Mouse (Mus musculus): ENCODE results near the gene Usp51. TPM values are rescaled to one million over a fixed set of nuclear protein-coding genes. Genes with fewer than 3 reads are reported as not detected.

Usp51 gene
- total RNA-seq, 1 experiment: 2.4 TPM

Other genes starting within 250 kb of the Usp51 start
- 20.0 and 23.3 TPM in 2 replicates for gene Shroom2, start 237.0 kb upstream of the Usp51 start, total RNA-seq (2012; rRNA removed)
- 0.58 and 0.67 TPM in 2 replicates for gene Gpr143, start 224.5 kb upstream of the Usp51 start, total RNA-seq (2012; rRNA removed)
- gene Mageh1, start 31.1 kb downstream of the Usp51 start, total RNA-seq (2012; rRNA removed): 27.5 and 36.3 TPM in 2 replicates
- gene Foxr2, start 112.3 kb downstream of the Usp51 start, total RNA-seq (2012; rRNA removed): 0.95 and 1.2 TPM in 2 replicates
- gene Rragb, start 133.5 kb downstream of the Usp51 start, total RNA-seq (2012; rRNA removed): 12.3 and 24.7 TPM in 2 replicates
- gene Klf8, start 231.0 kb downstream of the Usp51 start, total RNA-seq (2012; rRNA removed): 11.0 and 12.0 TPM in 2 replicates